Mouse (Mus musculus) Patski (cell line): ENCODE results near the gene Grap2. TPM values are rescaled to one million over a fixed set of nuclear protein-coding genes. Genes with fewer than 3 reads are reported as not detected.

Experiments used
- ATAC-seq: fragments of 100-300 bp; one replicate; pipeline ENCODE4 v1.8.0; 2021
- CTCF ChIA-PET: fragments of 350-600 bp; sonication (Branson Sonifier 250); formaldehyde crosslinking; loops from one replicate; lab custom pipeline; 2022; ENCODE audit warnings: inconsistent platforms; lab: Charles Lee
- POLR2A ChIA-PET: fragments of 350-600 bp; sonication (Branson Sonifier 250); formaldehyde crosslinking; loops from one replicate; lab custom pipeline; 2022; ENCODE audit warnings: antibody characterized with exemption, inconsistent platforms; lab: Charles Lee
- DNase-seq: peaks from one replicate; pipeline ENCODE4 v3.0.0-alpha.2; 2011; ENCODE audit warnings: low read depth, low spot score
- H3K27me3 ChIP-seq: fragments of 371-371 bp; one replicate; pipeline ENCODE4 v1.5.1; 2021
- CTCF ChIP-seq: fragments of 100-300 bp; IDR thresholded peaks from one replicate; pipeline ENCODE4 v1.5.1; 2021
- in situ Hi-C: fragments of 300-500 bp; cut with MboI; formaldehyde crosslinking; loops from 3 replicates; pipeline ENCODE4 v1.11.1; 2018; ENCODE audit warnings: low pct_unique_long_range_greater_than_20kb, mixed read lengths
- polyA plus RNA-seq: library from polyadenylated mRNA; unstranded; gene quantifications from one replicate; pipeline ENCODE4 v1.2.3, GENCODE M21; 2021

Gene Grap2
- polyA plus RNA-seq, 1 experiment from 2014 or later: not detected

DNA sequence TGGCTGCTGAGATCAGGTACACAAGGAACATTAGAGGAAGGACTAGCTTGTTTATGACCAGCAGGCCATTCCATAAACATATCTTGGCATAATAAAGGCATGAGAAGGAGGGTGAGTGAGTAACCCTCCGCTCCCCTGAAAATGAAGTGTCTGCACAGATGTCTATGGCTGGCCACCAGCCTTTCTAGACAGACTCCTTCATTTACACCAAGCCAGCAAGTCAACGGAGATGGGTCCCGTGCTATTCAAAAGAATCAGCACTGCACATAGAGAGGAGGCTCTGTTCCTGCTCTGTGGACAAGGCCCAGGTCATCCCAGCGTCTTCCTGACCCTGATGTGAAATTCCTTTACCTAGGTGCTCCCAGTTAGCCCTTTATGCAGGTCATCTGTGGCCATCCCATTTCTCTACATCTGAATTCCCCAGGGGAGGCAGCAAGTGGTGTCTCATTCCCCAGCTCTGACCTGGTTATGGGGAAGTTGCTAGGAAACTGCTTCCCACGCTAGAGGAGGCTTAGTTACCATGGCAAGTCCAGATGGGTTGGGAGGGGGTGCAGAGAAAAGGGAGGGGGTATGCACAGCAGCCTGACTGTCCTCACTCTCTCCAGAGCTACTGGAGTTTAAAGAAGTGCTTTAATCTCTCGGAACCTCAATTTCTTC, 86.5 kb downstream of the Grap2 start:
- DNase-seq (no peak), ATAC-seq (no peak)
- in situ Hi-C loops: no loop called here
- peaks cover 12% of the 10 kb centered on the region for H3K27me3 ChIP-seq
- CTCF ChIA-PET: no interaction called here
- TF ChIP-seq CTCF: no peak
- POLR2A ChIA-PET: no interaction called here

GRCm38 (mm10) chr15:80660963-80661362, 88.6 kb downstream of the Grap2 start:
- DNase-seq: no peak
- ChIA-PET CTCF (no interaction called here), POLR2A (no interaction called here)
- in situ Hi-C loops: no loop called here
- peaks cover 8% of the 10 kb centered on the region for H3K27me3 ChIP-seq
- no peak for TF ChIP-seq CTCF
- ATAC-seq: no peak

- CTCF ChIA-PET: no interaction called here
- ATAC-seq (no peak), DNase-seq (no peak)
- TF ChIP-seq CTCF: no peak
- in situ Hi-C loops: no loop called here
- POLR2A ChIA-PET: no interaction called here
- peaks cover 7% of the 10 kb centered on the region for H3K27me3 ChIP-seq
These were observed 92.0 kb downstream of the Grap2 start for GRCm38 (mm10) chr15:80664444-80664843.

DNA sequence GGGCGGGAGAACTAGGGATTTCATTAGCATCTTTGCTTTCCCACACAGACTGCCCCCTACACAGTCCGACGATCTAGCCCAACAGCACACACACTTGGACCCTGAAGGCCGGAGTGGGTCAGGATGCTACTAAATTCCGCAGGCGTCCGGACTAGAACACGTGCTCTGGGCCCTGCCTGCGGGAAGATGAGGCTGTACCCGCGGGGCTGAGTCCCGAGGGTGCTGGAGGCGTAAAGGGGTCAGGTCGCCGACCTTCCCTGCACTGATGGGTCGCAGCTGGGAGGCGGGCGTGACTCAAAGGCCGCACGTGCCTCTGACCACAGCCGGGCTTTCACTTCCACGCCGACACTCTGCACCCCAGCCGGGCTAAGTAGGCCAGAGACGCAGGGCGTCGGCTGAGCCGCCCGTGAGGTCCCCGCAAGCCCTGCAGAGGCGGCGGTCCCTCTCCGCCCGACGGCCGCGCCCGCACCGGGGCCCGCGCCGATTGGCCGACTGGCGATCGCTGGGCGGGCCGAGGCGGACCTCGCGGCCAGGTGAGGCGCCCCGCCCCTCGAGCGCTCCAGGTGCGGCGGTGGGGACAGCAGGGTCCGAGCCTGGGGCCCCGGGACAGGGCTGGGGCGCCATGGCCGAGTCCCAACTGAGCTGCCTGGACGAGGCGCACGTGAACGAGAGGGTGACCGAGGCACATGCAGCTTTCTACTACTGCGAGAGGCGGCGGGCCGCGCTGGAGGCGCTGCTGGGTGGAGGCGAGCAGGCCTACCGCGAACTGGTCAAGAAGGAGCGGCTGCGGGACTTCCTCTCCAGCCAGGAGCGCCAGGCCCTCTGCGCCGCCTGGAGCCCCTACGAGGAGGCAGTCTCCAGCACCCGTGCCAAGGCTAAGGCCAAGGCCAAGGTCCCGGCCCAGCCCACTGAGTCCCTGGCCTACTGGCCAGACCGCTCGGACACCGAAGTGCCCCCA, 99.2 kb downstream of the Grap2 start, which contains the start of gene Fam83f:
Fam83f (plus strand) TSS at position 553 of the 958 bp plus-strand sequence.
- in situ Hi-C loops: no loop called here
- DNase-seq (no peak), ATAC-seq (no peak)
- TF ChIP-seq CTCF: no peak
- POLR2A ChIA-PET: no interaction called here
- CTCF ChIA-PET: no interaction called here
- H3K27me3 ChIP-seq: peaks cover 3% of the 10 kb centered on the region

DNA sequence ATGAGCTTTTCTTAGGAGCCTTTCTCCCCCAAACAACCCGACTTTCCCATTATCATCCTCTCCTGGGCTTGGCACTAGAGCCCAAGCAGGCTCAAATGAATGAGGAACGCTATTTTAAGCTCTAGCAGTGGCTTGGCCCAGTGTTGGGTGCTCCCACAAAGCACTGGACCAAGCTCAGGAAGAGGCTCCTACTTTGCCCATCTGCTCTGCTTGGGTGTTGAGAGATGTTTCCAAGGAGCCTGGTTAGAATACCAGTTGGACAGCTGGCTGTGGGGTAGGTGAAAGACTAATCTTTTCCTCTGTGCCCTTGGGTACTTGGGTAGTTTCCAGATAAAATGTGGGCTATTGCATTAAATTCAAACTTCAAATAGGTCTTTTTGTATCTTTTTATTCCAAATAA, 100.4 kb downstream of the Grap2 start:
- DNase-seq: no peak
- H3K27me3 ChIP-seq: peaks cover 9% of the 10 kb centered on the region
- POLR2A ChIA-PET: interaction anchor here (0.6 to 0.7 kb wide), 2 partner anchors 33 to 671 kb away, joined by 3 read pairs; no protein-coding TSS in a partner anchor
- ATAC-seq: no peak
- in situ Hi-C loops: no loop called here
- CTCF ChIA-PET: no interaction called here
- TF ChIP-seq CTCF: no peak

- in situ Hi-C loops: no loop called here
- ATAC-seq (no peak), DNase-seq (no peak)
- no peak for TF ChIP-seq CTCF
- H3K27me3 ChIP-seq: peaks cover 9% of the 10 kb centered on the region
- POLR2A ChIA-PET: interaction anchor here (0.7 kb wide), 1 partner anchor 670 kb away, joined by 3 read pairs; no protein-coding TSS in a partner anchor
- CTCF ChIA-PET: no interaction called here
These were observed 101.1 kb downstream of the Grap2 start for GRCm38 (mm10) chr15:80673337-80674095.

DNA sequence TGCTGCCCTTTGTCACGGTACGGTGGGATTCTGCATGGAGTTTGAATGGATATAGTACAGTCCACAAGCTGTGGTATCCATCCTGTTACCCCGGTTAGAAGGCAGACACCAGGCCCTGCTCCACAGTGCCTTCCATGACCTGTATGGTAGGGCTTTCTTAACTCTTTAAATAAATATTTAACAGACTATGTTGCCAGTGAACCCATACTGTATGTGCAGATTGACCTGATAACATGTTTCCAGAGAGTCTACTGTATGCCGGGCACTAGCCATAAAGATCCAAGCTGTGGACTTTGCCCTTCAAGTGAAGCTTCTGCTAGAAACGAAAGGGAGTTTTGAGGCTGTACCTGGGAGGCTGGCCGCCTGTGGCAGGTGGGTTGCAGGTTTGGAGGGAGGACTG, 102.3 kb downstream of the Grap2 start:
- no peak for DNase-seq
- TF ChIP-seq CTCF: no peak
- in situ Hi-C loops: no loop called here
- ATAC-seq: no peak
- H3K27me3 ChIP-seq: peaks cover 7% of the 10 kb centered on the region
- ChIA-PET POLR2A (no interaction called here), CTCF (interaction anchor here (1.1 kb wide), 1 partner anchor 20 kb away, joined by 3 read pairs; no protein-coding TSS in a partner anchor)

GRCm38 (mm10) chr15:80679515-80680215, 107.3 kb downstream of the Grap2 start:
- DNase-seq: no peak
- CTCF ChIA-PET: no interaction called here
- in situ Hi-C loops: no loop called here
- ATAC-seq: no peak
- no peak for TF ChIP-seq CTCF
- peaks cover 7% of the 10 kb centered on the region for H3K27me3 ChIP-seq
- POLR2A ChIA-PET: no interaction called here

- DNase-seq: no peak
- TF ChIP-seq CTCF: no peak
- ChIA-PET POLR2A (no interaction called here), CTCF (interaction anchor here (0.6 to 1.2 kb wide), 3 partner anchors 14 to 39 kb away, joined by 3 to 5 read pairs (median 3); no protein-coding TSS in a partner anchor)
- peaks cover 11% of the 10 kb centered on the region for H3K27me3 ChIP-seq
- in situ Hi-C loops: no loop called here
- ATAC-seq: no peak
These were observed 108.1 kb downstream of the Grap2 start for GRCm38 (mm10) chr15:80680347-80681030.
